8 mouse cellular contexts compared by ENCODE assay signal in the genomic region with DNA sequence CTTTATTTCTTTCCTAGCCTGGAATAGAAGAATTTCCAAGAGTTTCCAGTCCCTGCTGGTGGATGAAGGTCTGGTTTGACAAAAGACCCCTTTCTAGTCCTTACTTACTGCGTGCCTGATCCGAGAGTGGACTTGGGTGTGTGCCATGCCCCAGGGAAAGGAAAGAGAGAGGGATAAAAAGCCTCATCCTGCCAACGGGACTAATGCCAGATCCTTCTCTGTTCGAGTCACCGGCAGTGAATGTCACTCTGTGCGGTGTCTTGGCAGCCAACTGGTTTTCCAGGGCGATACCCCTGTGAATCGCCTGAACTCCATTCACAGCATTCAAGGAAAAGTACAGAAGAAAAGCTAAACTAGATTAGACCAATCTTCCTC. TPM values are rescaled to one million over a fixed set of nuclear protein-coding genes. Genes with fewer than 3 reads are reported as not detected.
DNase-seq lines count a peak whose midpoint lies in the region; ATAC-seq and TF ChIP-seq lines count a peak whose summit lies in the region.

No protein-coding gene starts in this region.

- H3K4me1 ChIP-seq in heart, embryonic 11.5 days (ENCODE audit: control insufficient read depth, insufficient read depth, low read length), result peaks cover 6% of the 10 kb centered on the region; the same call in 1 of the 2 replicates
- no peaks in the 10 kb centered on the region for H3K4me1 ChIP-seq in liver, embryonic 11.5 days (replicated peaks; ENCODE audit: control insufficient read depth, insufficient read depth, low read length)

- no peak for ATAC-seq in heart, embryonic 11.5 days (replicated peaks; ENCODE audit: insufficient number of reproducible peaks, low FRiP score, low TSS enrichment)
- ATAC-seq in liver, embryonic 11.5 days (replicated peaks; ENCODE audit: low FRiP score), result no peak

- no peak for TF ChIP-seq CTCF in gastrocnemius, adult 2 months (IDR thresholded peaks at IDR 0.05)

- H3K4me3 ChIP-seq in gastrocnemius, adult 2 months, result peak overlapping the region; percentile 13
- no peak overlapping the region for H3K4me3 ChIP-seq in heart, embryonic 11.5 days (ENCODE audit: low read depth, low read length)
- H3K4me3 ChIP-seq in liver, embryonic 11.5 days (ENCODE audit: low read depth, low read length), result no peak overlapping the region

- H3K27ac ChIP-seq in gastrocnemius, adult 2 months, result no peak overlapping the region
- H3K27ac ChIP-seq in heart, embryonic 11.5 days (ENCODE audit: low read depth, low read length), result no peak overlapping the region
- no peak overlapping the region for H3K27ac ChIP-seq in liver, embryonic 11.5 days (ENCODE audit: low read depth, low read length)

- H3K9ac ChIP-seq in heart, embryonic 11.5 days (ENCODE audit: low read depth, low read length), result no peak overlapping the region
- no peak overlapping the region for H3K9ac ChIP-seq in liver, embryonic 11.5 days (ENCODE audit: low read depth, low read length)

- peak; percentile 34 for DNase-seq in gastrocnemius, adult 2 months
- no peak for DNase-seq in gastrocnemius, postnatal 25 days
- DNase-seq in cerebellum, postnatal 10 days, result peak; percentile 97 to 98
- DNase-seq in kidney, adult 9 months, result peak; percentile 28
- DNase-seq in liver, embryonic 11.5 days (ENCODE audit: low spot score), result no peak
- peak; percentile 31 for DNase-seq in right cerebral cortex, postnatal 25 days
- no peak for DNase-seq in urinary bladder, postnatal 10 days (ENCODE audit: low spot score)

- peak overlapping the region; percentile 29 for H3K4me2 ChIP-seq in heart, embryonic 11.5 days
- peak overlapping the region; percentile 44; the same call in 1 of the 2 replicates for H3K4me2 ChIP-seq in liver, embryonic 11.5 days

- intact Hi-C loops in gastrocnemius, adult 2 months (cut with DNase I), result loop anchor here (5.0 kb wide), 1 partner anchor 62 kb away; no protein-coding TSS in a partner anchor

- 43% methylated on average over 8 of the region's 8 CpGs for WGBS in heart, embryonic 11.5 days (ENCODE audit: insufficient replicate concordance)
- WGBS in liver, embryonic 11.5 days, result 61% methylated on average over 8 of the region's 8 CpGs

- no peaks in the 10 kb centered on the region for H3K9me3 ChIP-seq in heart, embryonic 11.5 days (replicated peaks; ENCODE audit: control insufficient read depth, low read length)
- H3K9me3 ChIP-seq in liver, embryonic 11.5 days (ENCODE audit: control insufficient read depth, low read length), result no peaks in the 10 kb centered on the region

- H3K27me3 ChIP-seq in heart, embryonic 11.5 days (ENCODE audit: control insufficient read depth, insufficient read depth, low read length), result no peaks in the 10 kb centered on the region
- H3K27me3 ChIP-seq in liver, embryonic 11.5 days (replicated peaks; ENCODE audit: control insufficient read depth, insufficient read depth, low read length), result no peaks in the 10 kb centered on the region

- H3K36me3 ChIP-seq in heart, embryonic 11.5 days (ENCODE audit: control insufficient read depth, insufficient read depth, low read length), result no peaks in the 10 kb centered on the region
- no peaks in the 10 kb centered on the region for H3K36me3 ChIP-seq in liver, embryonic 11.5 days (ENCODE audit: control insufficient read depth, insufficient read depth, low read length)

RNA-seq across cellular contexts. Expression of a gene that starts 19.7 kb away (rescaled TPM):
- 1 to 10 TPM; 5.5 to 6.8 TPM for total RNA-seq in gastrocnemius, adult 2 months (2021)
- total RNA-seq in gastrocnemius, postnatal 25 days (2021), result 1 to 10 TPM; 2.9 to 4.7 TPM
- polyA plus RNA-seq in heart, embryonic 11.5 days (2014; fragmentation: Nextera tagmentation; extraction: Ambion mirVana), result 10.1 and 11.5 TPM in 2 replicates
- polyA plus RNA-seq in liver, embryonic 11.5 days (2014; fragmentation: Nextera tagmentation; extraction: Ambion mirVana), result 1.3 TPM in 2 replicates

Comparison
In these comparisons a context has a peak if more than half of its experiments do, and no peak if none do; other contexts are left out.
1. DNase-seq: peak in gastrocnemius, adult 2 months (single experiment), cerebellum, postnatal 10 days (2 of 2), kidney, adult 9 months (single experiment) and right cerebral cortex, postnatal 25 days (single experiment); none in gastrocnemius, postnatal 25 days (single experiment), liver, embryonic 11.5 days (single experiment) and urinary bladder, postnatal 10 days (single experiment).